Mouse (Mus musculus) forelimb bud, embryonic 11.5 days (tissue): ENCODE results near the gene Gm10964.
"Not testable (repeated sequence)": the region's sequence is repeated elsewhere in the genome, so short reads cannot be mapped to it uniquely, and the experiment has no call there.

Experiments used
- DNase-seq: peaks from one replicate; pipeline ENCODE4 v3.0.0-alpha.2; 2012; ENCODE audit warnings: low read depth, low spot score

Gene Gm10964

GRCm38 (mm10) chr3:103778660-103779059 lies 39.5 kb downstream of the Gm10964 start:
- no peak for DNase-seq

GRCm38 (mm10) chr3:103779183-103779582 lies 40.0 kb downstream of the Gm10964 start:
- no peak for DNase-seq

GRCm38 (mm10) chr3:103780271-103780670 lies 41.1 kb downstream of the Gm10964 start:
- DNase-seq = no peak

- DNase-seq = no peak
These were observed 41.6 kb downstream of the Gm10964 start for GRCm38 (mm10) chr3:103780777-103781176.

DNA sequence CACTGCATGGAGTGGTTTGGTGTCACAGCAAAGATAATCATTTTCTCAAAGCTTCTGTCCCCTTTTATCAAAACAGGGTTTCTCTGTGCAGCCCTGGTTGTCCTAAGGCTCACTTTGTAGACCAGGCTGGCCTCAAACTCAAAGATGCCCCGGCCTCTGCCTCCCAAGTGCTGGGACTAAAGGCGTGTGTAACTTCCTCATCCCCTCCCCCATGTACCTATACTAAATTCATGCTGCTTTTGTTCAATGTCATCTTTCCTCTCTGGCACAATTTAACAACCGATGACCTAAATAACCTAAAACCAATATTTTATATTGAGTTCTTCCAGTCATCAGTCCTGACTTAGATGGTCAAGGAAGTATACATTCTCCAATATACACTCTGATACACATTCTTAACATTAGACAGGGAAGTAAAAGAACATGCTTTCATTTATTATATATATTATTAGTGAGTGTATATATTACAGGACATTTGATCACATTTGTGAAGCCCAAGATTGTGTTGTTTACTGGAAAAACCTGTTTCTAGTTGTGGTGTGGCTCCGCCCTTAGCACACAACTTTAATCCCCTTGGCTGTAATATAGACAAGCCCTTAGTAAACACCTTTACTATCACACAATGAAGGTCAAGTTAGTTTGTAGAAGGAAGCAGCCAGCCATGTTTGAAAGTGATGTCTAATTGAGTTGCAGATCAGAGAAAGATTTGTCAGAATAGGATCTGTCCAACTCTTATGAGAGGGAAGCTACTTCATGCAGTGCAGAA lies 43.9 kb downstream of the Gm10964 start:
- DNase-seq = no peak

DNA sequence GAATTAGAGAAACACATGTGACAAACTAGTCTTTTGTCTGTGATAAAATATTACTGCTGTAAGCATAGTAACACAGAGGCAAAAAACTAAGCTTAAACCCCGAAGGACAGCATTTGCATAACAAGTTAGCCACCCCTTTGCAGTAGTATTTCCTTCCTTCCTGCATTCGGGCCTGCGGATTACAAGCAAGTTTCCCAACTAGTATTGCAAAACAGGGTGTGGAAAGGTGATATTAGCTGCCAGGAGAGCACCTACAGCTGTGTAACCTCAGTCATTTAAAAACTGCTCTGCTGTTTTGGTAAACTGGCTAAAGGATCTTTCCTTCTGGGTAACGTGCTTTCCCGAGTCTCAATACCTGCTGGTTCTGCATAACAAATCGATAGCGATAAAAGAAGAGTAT lies 48.1 kb downstream of the Gm10964 start:
- DNase-seq = no peak

- no peak for DNase-seq
These were observed 49.9 kb downstream of the Gm10964 start for GRCm38 (mm10) chr3:103789096-103789495.

GRCm38 (mm10) chr3:103789891-103790345 lies 50.8 kb downstream of the Gm10964 start:
- peak; percentile 40 for DNase-seq

DNA sequence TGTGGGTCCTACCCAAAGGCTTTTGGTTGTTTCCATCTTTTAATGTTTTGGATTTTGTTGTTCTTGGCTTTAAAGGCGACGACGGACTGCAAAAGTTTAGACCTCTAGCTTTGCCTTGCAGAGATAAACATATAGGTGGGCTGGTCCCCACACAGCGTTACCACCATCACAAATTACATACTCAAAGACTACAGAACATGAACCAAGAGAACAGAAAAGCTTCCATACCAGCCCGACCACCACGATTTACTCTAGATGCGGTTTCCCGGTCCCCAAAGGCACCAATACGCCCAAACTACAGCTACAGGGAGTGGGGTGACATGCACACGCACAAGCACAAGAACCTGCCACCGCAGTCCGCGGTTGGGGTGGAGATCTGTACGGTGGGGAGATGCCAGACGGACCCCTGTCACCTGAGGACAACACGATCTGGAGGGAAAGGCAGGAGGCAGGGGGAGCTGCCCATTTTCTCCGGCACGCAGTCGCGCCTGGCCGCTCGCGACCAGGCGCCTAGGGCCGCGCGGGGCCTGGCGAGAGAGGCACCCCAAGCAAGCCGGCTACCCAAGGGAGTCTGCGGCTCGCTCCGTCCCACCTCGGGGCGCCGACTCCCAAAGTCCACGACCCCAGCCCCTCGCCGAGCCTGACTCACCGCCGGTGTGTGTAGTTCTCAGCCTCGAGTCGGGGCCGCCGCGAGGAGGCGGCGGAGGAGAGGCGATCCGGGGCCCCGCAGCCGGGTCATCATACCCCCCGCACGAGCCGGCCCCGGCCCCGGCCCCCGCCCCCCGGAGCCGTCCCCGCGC lies 51.4 kb downstream of the Gm10964 start:
- DNase-seq = peak; percentile 12

- DNase-seq = peak; percentile 82
These were observed 52.3 kb downstream of the Gm10964 start, which contains the start of gene Hipk1 for GRCm38 (mm10) chr3:103791230-103792110. Gene Hipk1, minus strand, starts transcription at chr3:103791563.

- DNase-seq = not testable (repeated sequence)
These were observed 52.9 kb downstream of the Gm10964 start for GRCm38 (mm10) chr3:103792111-103792406.

GRCm38 (mm10) chr3:103792566-103792965 lies 53.4 kb downstream of the Gm10964 start:
- no peak for DNase-seq
